Comparison of ENCODE assay signal across 21 mouse cellular contexts in the genomic region with DNA sequence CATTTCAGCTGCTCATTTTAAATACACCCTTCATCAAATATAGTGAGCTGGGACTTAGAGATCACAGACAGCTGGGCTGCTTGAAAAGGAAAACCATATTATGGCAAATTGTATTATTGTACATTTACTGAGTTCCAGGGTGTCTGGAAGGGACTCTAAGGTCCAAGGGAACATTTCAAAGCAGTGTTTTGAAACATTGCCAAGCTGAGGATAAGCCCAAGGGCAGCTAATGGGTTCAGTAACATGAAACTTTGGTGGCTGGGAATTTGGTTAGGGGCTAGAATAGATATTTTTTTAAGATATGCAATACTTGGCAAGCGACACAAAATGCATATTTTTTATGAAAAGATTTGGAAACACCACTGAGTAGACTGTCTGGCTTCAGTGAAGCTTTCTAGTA. TPM values are rescaled to one million over a fixed set of nuclear protein-coding genes. Genes with fewer than 3 reads are reported as not detected.
DNase-seq lines count a peak whose midpoint lies in the region; ATAC-seq and TF ChIP-seq lines count a peak whose summit lies in the region.
"Had no signal": no experiment of that assay in that cellular context is flagged by ENCODE, and none has a peak within 500 bp of the region (broad histone marks: within the 10 kb centered on the region; RNA-seq: fewer than 3 reads in every experiment).

No protein-coding gene starts in this region.

- TF ChIP-seq POLR2A in limb, embryonic 14.5 days (IDR thresholded peaks at IDR 0.05; ENCODE audit: borderline replicate concordance, extremely low read depth, insufficient read depth, insufficient read length), result no peak

- no peak overlapping the region for H3K27ac ChIP-seq in limb, embryonic 14.5 days (replicated peaks; ENCODE audit: low read depth, low read length)
- H3K27ac ChIP-seq in limb, embryonic 10.5 days, result no peak overlapping the region
- H3K27ac ChIP-seq in lung, embryonic 16.5 days (ENCODE audit: low read length), result no peak overlapping the region
- H3K27ac ChIP-seq: embryonic facial prominence, embryonic 13.5 days; forebrain, embryonic 13.5 days; forebrain, embryonic 15.5 days had no signal

- DNase-seq in limb, embryonic 14.5 days (ENCODE audit: low spot score), result peak; percentile 51
- DNase-seq in limb, embryonic 10.5 days (ENCODE audit: low spot score), result no peak
- no peak for DNase-seq in lung, postnatal 10 days
- DNase-seq in layer of hippocampus, adult 18-20 months (ENCODE audit: low spot score in 2 of 2), result no peak
- DNase-seq: adrenal gland, adult 8-10 months; adrenal gland, postnatal 14 days; adrenal gland, postnatal 36 days; cerebellum, adult 11-12 months; cerebellum, adult 2 months; cerebellum, adult 9-10 months; cerebellum, postnatal 10 days; cerebellum, postnatal 25 days; forebrain, postnatal 0 days had no signal

- no peak overlapping the region for H3K4me3 ChIP-seq in limb, embryonic 14.5 days (replicated peaks; ENCODE audit: low read length)
- no peak overlapping the region for H3K4me3 ChIP-seq in limb, embryonic 10.5 days
- no peak overlapping the region for H3K4me3 ChIP-seq in lung, embryonic 16.5 days (ENCODE audit: low read length)
- H3K4me3 ChIP-seq: embryonic facial prominence, embryonic 13.5 days; forebrain, embryonic 13.5 days; forebrain, embryonic 15.5 days had no signal

- no peaks in the 10 kb centered on the region for H3K4me1 ChIP-seq in limb, embryonic 14.5 days (ENCODE audit: control insufficient read depth, insufficient read depth, low read length)
- no peaks in the 10 kb centered on the region for H3K4me1 ChIP-seq in limb, embryonic 10.5 days
- no peaks in the 10 kb centered on the region for H3K4me1 ChIP-seq in lung, embryonic 16.5 days (replicated peaks; ENCODE audit: control insufficient read depth, insufficient read depth, low read length)
- H3K4me1 ChIP-seq: embryonic facial prominence, embryonic 13.5 days; forebrain, embryonic 13.5 days; forebrain, embryonic 15.5 days had no signal

- H3K36me3 ChIP-seq in limb, embryonic 14.5 days (ENCODE audit: control insufficient read depth, insufficient read depth, low read length), result no peaks in the 10 kb centered on the region
- H3K36me3 ChIP-seq in limb, embryonic 10.5 days, result no peaks in the 10 kb centered on the region
- no peaks in the 10 kb centered on the region for H3K36me3 ChIP-seq in lung, embryonic 16.5 days (ENCODE audit: control insufficient read depth, insufficient read depth, low read length)
- H3K36me3 ChIP-seq: embryonic facial prominence, embryonic 13.5 days; forebrain, embryonic 15.5 days had no signal

- H3K9ac ChIP-seq in limb, embryonic 14.5 days (ENCODE audit: low read depth, low read length, severe bottlenecking), result no peak overlapping the region
- no peak overlapping the region for H3K9ac ChIP-seq in lung, embryonic 16.5 days (ENCODE audit: low read length)
- H3K9ac ChIP-seq: embryonic facial prominence, embryonic 13.5 days; forebrain, embryonic 13.5 days; forebrain, embryonic 15.5 days; forebrain, postnatal 0 days had no signal

- H3K4me2 ChIP-seq in limb, embryonic 14.5 days (replicated peaks; ENCODE audit: low read depth, low read length, severe bottlenecking), result no peak overlapping the region
- H3K4me2 ChIP-seq in lung, embryonic 16.5 days (ENCODE audit: low read depth, low read length), result no peak overlapping the region
- H3K4me2 ChIP-seq: embryonic facial prominence, embryonic 13.5 days; forebrain, embryonic 13.5 days; forebrain, embryonic 15.5 days had no signal

- H3K27me3 ChIP-seq in limb, embryonic 14.5 days (ENCODE audit: control insufficient read depth, insufficient read depth, low read length), result no peaks in the 10 kb centered on the region
- H3K27me3 ChIP-seq in limb, embryonic 10.5 days (ENCODE audit: low read depth, poor library complexity, severe bottlenecking), result no peaks in the 10 kb centered on the region
- H3K27me3 ChIP-seq in lung, embryonic 16.5 days (ENCODE audit: control insufficient read depth, insufficient read depth, low read depth, low read length), result no peaks in the 10 kb centered on the region
- H3K27me3 ChIP-seq: embryonic facial prominence, embryonic 13.5 days; forebrain, embryonic 13.5 days; forebrain, embryonic 15.5 days had no signal

- 26% methylated on average over 1 of the region's 1 CpGs for WGBS in limb, embryonic 14.5 days
- WGBS in limb, embryonic 10.5 days, result 79% methylated on average over 1 of the region's 1 CpGs
- 30% methylated on average over 1 of the region's 1 CpGs for WGBS in lung, embryonic 16.5 days

- peak; percentile 55; the same call in 1 of the 2 replicates for ATAC-seq in limb, embryonic 14.5 days (ENCODE audit: low FRiP score, low read depth)
- ATAC-seq in lung, embryonic 16.5 days (ENCODE audit: low read depth), result peak; percentile 78
- ATAC-seq: activated CD4-positive, CD25-positive, alpha-beta regulatory T cell, adult 4 months; forebrain, embryonic 13.5 days; forebrain, embryonic 15.5 days; forebrain, postnatal 0 days; Patski had no signal

- no peaks in the 10 kb centered on the region for H3K9me3 ChIP-seq in limb, embryonic 14.5 days (ENCODE audit: control insufficient read depth, low read length)
- H3K9me3 ChIP-seq in limb, embryonic 10.5 days (replicated peaks), result no peaks in the 10 kb centered on the region
- no peaks in the 10 kb centered on the region for H3K9me3 ChIP-seq in lung, embryonic 16.5 days (ENCODE audit: control insufficient read depth, low read length)
- H3K9me3 ChIP-seq: embryonic facial prominence, embryonic 13.5 days; forebrain, embryonic 13.5 days; forebrain, embryonic 15.5 days had no signal

RNA-seq across cellular contexts. Expression of gene Gria3, which starts 48.2 kb away (rescaled TPM):
- 10.2 and 10.5 TPM in 2 replicates for polyA plus RNA-seq in limb, embryonic 14.5 days (2012; rRNA removed)
- polyA plus RNA-seq in limb, embryonic 14.5 days (2014; fragmentation: Nextera tagmentation; extraction: Ambion mirVana), result 5.4 and 6.7 TPM in 2 replicates
- polyA plus RNA-seq in limb, embryonic 10.5 days (2016; fragmentation: Nextera tagmentation; extraction: Ambion mirVana), result 1.4 and 2.4 TPM in 2 replicates
- polyA plus RNA-seq in lung, embryonic 16.5 days (2015; fragmentation: Nextera tagmentation; extraction: Ambion mirVana), result 8.7 and 10.0 TPM in 2 replicates
- 100 to 1,000 TPM; 143 to 157 TPM for total RNA-seq in layer of hippocampus, adult 18-20 months (2021)
- total RNA-seq: MEL had no signal
- polyA plus RNA-seq: activated CD4-positive, CD25-positive, alpha-beta regulatory T cell, adult 4 months; C2C12; Patski had no signal
